Mouse (Mus musculus) adipocyte (in vitro differentiated cells): ENCODE results near the gene Hspa12a.

Experiments used
- DNase-seq: peaks from one replicate; pipeline ENCODE4 v3.0.0-alpha.2; 2016; ENCODE audit warnings: low spot score

The Hspa12a gene

DNA sequence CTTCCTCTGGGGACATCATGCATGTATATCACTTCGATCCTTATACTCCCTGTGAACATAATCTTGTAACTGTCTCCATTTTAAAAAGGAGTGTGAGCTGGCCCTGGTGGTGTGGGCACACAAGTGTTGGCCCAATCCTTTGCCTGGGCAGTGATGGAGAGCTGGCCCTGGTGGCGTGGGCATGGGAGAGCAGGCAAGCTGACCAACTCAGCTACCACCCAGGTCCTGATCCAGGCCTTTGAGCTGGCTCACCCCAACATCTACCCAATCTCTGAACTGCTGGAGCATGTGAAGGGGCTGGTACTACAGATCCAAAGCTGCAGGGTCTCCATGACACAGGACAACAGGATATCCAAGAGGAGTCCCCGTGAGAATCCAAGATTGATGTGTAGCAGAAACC lies 120.2 kb downstream of the Hspa12a start:
- no peak for DNase-seq

DNA sequence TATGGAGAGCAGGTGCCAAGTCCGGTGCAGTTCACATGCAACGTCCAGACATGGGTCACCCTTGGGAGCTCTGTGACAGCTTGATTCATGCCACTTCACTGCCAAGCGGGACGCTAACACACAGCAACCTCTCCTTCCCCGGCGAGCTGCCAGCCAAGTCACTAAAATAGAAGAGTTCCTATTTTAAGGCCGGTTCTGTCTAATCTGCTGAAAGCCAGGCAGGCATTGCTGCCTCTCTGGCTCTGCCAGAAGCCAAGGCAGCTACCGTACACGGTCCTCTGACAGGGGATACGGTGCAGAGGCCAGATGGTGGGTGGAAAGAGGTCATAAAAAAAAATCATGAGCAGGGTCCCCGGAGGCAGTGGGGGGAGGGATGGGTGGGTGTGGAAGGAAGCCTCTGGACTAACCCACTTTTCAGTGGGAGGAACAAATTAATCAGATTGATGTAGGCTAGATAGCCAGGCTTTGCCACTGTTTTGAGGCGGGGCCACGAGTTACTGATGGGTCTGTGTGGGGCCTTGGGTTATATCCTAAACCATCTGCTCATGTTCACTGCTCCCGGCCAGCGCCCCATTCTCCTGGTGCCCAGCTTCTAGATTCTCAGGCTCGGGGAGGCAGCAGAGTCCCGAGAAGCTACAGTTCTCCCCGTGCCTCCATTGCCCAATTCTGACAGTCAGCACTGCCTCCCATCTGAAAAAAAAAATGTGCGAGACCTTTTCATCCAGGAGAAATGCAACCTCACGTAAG lies 120.8 kb downstream of the Hspa12a start:
- peak; percentile 99 for DNase-seq

DNA sequence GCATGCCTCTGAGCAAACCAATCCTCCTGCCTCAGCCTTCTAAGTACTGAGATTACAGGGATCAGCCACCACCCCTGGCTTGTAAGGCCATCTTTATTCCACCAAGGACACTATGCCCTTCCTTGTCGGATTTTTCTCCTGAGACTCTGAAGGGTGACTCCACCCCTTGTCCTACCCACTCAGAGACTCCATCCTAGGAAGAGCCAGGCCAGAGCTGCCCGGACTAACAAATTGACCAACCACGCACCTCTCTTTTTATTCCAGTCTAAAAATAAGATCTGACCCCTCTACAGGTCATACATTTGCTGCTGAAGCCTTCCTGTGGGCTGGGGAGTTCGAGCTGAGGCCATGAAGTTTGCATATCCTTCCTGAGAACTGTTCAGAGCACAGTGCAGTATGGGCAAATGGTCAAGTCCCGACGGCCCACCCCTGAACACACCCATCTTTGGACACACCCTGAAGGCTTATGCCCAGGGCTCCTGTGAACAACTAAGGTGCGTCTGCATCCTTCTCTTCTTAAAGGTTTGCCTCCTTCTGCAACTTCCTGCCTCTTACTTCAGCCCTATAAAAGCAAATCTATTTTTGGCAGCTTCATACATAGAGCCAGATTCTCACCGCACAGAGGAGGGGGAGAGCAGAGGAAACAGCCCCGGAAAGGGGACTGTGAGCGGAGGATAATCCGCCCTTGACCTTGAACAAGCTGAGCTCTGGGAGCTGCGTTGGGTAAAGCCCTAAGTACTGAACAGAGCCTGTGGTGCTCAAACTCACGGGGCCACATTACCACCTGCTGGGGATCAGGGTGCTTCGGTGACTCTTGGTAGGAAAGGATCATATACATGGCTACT lies 124.7 kb downstream of the Hspa12a start:
- DNase-seq, result no peak

DNA sequence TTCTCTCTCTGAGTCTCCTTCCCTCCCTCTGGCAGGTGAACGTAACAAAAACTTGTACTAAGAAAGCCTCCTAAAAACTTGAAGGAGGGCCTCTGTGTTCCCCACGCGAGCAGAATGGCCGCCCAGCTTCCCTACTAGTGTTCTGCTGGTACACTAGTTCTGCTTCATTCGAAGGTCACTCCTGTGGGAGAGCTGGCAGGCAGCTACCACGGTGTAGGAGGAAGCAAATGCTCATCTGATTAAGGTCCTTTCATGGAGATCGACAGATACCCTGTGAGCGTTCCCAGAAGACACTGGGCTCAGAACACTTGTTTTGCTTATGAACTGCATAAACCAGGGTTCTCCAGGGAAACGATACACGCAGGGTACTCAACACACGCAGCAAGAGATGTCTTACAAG lies 126.1 kb downstream of the Hspa12a start:
- DNase-seq, result no peak

GRCm38 (mm10) chr19:58816453-58817041 lies 126.9 kb downstream of the Hspa12a start:
- DNase-seq, result no peak

DNA sequence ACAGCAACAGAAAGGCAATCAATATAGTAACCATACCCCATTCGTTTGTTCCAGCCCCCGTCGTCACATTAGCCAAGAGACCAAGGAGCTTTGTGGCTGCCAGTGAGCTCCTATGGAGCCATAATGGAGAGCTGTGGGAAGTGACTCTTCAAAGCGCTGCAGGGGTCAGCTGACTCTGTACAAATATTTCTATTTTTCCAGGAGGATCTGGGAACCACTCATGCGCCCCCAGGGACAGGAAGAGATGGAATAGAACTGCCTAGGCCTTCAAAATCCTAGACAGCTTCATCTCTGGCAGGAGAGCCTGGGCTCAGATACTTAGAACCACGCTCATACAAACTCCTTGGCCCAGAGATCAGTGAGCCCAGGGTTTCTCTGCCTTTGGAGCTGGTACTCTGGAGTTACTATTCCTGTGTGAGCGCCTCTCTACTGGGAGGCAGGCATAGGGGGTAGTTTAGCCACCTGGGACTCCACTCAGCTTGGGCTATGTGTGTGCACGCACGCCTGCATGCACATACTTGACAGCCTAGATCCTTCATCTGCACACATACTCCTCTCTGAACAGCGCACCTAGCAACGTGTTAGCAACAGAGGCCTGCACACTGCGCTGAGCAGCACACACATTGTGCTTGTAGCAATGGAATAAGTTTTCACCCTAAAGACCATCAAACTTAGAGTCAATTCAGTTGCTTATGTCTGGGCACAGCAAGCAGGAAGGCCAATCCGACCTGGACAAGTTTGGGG lies 128.1 kb downstream of the Hspa12a start:
- no peak for DNase-seq

DNA sequence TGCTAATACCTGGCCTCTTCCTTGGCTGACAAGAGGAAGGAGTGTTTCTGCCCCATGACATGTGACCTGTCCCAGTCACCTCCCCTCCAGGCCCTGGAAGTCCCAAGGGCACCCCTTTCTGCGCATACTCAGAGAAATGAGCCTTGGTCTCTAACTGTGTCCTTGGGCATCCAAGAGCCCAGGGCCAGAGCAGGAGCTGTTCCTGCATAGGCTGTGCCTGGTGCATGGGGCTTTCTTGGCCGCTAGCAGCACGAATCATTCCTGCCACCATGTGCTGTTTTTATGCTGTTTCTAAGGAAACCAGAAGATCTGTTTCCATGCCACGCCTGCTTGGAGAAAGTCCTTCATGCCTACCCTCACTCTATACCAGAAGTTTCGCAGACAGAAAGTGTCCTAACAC lies 132.9 kb downstream of the Hspa12a start:
- no peak for DNase-seq

- DNase-seq, result no peak
Observed at GRCm38 (mm10) chr19:58808864-58809263, 134.6 kb downstream of the Hspa12a start.

GRCm38 (mm10) chr19:58806364-58806763 lies 137.1 kb downstream of the Hspa12a start:
- DNase-seq, result peak; percentile 86

DNA sequence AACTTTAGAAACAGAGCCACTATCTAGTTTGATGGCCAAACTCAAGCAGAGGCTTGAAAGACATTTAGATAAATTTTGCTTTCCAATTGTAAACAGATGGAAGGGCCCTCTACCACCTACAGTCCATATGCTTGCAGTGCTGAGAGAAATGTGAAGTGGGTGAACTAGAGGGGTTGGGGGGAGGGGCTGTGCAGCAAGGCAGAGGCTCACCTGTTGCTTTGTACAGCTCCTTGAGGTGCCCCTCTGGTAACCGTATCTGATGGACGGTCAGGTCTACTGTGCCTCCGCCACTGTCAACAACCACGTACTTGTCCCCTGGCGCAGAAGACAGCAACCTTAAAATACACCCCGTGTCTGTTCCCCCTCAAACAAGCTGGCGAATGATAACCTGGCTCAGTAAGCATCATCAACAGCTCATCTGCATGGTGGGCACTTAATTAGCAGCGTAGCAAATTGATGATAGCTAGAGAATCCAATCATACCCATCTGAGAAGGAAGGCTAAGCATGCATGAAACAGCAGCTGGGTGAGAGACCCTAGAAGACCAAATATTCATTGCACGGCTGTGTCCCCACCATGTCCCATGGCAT lies 138.2 kb downstream of the Hspa12a start:
- DNase-seq, result no peak

GRCm38 (mm10) chr19:58795114-58795669 lies 148.3 kb downstream of the Hspa12a start:
- DNase-seq, result no peak

- no peak for DNase-seq
Observed at GRCm38 (mm10) chr19:58794284-58794683, 149.2 kb downstream of the Hspa12a start, which contains the start of gene 1700019N19Rik. 1700019N19Rik (minus strand) TSS chr19:58794461.

DNA sequence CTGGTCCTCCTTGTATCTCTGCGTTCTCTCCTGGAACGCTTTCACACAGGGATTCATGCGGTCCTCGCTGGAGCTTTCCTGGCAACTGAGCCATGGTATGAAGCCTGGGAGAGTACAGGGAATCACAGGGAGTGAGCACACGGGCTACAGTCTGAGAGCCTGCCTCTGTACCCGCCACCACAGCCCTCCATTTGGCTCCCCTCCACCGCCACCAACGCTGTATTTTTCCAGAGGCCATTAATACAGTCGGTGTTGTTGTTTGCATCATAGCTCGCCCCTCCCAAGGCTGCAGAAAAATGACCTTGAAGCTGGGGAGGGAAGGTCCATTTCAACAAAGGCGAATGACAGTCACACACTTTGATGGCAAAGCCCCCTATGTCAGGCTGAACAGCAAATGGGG lies 154.3 kb downstream of the Hspa12a start:
- no peak for DNase-seq

GRCm38 (mm10) chr19:58783938-58784337 lies 159.5 kb downstream of the Hspa12a start:
- no peak for DNase-seq

DNA sequence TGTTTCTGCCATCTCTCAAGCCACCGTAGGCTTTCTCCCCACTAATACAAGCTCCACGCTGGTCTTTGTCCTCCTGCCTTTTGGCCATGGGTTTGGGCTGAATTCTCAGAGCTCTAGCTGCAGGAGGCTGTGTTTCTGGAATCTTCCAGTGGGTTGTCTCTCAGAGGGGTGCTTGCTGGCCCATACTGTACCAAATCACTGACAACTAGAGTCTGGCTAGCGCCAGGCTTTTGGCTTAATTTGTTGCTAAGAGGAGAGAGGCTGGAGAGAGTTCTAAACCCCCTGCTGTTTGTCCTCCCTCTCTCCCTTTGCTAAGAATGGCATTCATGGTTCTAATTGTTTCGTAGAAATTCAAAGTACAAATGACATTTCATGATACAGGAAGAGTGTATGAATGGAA lies 161.9 kb downstream of the Hspa12a start:
- DNase-seq, result no peak

DNA sequence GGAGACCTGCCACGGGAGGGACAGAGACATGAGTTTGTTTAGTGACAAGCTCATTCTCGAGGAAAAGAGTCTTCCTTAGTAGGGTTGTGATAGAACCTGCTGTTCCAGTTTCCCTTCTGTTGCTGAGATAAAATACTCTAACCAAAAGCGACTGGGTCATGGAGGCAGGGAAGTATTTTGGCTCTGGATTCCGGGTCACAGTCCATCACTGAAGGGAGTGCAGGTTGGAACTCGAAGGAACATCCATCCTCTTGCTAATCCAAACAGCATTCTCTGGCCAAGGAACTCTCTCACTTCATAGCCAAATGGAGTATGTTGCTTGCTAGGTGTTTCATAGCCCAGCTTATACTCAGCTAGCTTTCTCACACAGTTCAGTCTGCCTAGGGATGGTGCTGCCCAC lies 167.0 kb downstream of the Hspa12a start:
- DNase-seq, result no peak

GRCm38 (mm10) chr19:58767329-58767728 lies 176.1 kb downstream of the Hspa12a start:
- no peak for DNase-seq

DNA sequence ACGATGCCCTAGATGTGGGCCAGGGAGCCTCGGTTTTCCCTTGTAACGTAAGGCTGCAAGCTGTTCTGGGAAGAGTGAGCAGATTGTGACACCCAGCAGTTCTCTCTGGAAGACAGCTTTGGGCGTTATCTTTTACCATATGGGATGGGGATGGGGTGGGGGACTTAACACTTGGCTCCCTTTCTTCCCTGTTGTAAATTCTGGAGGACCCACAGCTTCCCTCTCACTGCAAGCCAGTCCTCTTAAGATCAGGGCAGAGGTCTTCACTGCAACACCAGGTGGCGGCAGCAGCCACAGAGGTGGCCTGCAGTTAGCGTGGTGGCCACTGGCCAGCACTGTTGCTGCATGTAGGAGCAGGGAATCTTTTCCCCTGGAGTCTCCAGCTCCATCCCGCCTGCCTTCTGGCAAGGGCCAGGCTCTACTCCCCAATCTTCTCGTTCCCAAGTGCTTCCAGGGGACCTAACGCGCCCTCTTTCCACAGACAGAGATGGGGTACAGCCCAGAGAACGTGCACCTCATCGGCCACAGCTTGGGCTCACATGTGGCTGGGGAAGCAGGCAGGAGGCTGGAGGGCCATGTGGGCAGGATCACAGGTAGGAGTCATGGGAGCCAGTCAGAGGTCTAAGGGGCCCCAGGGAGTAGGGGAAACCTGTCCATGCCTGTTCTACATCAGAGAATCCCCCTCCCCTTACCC lies 180.5 kb downstream of the Hspa12a start:
- DNase-seq, result peak; percentile 72

- DNase-seq, result no peak
Observed at GRCm38 (mm10) chr19:58762316-58762715, 181.1 kb downstream of the Hspa12a start.

DNA sequence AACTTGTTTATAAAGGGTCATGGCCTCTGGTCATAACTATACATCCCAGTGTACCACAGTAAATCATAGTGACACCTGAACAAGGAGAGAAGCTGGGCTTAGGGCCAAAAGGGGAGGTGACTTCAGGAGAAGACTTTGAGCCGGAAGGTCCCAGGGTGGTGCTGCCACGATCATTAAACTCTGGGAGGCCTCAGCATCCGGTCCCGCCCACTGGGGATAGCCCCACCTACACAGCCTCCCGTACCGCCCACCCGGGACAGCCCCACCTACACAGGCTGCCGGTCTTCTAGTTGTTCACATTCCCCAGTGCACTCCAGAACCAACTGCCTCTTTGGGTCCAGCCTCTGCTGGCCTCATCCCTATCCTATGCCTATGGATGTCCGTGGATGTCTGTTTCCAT lies 184.0 kb downstream of the Hspa12a start, which contains the start of gene Pnliprp2:
TSS of gene Pnliprp2 (plus strand) at position 297 of the 400 bp plus-strand sequence.
- DNase-seq, result no peak

DNA sequence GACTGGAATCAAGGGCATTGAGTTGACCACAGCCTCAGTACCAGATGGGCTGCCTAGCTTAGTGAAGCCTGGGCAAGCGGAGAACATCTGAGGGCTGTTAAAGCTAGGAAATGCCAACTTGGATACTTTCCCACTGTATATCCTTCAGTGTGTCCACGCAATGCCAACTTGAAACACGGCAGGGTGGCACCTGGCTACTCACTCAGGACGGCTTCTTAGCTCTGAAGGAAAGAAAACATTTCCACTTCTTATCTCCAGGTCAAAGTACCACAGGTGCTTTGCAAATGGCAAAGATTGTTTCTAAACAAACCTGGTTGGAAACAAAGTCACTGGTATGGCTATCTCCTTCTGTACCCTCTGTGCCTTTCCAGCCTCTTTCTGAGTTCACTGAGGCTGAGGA lies 184.6 kb downstream of the Hspa12a start:
- DNase-seq, result no peak
